Mouse (Mus musculus) brain, adult 2 months (tissue): ENCODE measurements at regions not wholly inside any gene's neighbourhood (a gene's known extent, or its start where the extent isn't known, plus 50 kb on each side); places are given as distances from the start of the nearest gene placed in this dataset.

Experiments
- DNase-seq: peaks from one replicate; pipeline ENCODE4 v3.0.0; 2011; ENCODE audit warnings: low read depth, low spot score

DNA sequence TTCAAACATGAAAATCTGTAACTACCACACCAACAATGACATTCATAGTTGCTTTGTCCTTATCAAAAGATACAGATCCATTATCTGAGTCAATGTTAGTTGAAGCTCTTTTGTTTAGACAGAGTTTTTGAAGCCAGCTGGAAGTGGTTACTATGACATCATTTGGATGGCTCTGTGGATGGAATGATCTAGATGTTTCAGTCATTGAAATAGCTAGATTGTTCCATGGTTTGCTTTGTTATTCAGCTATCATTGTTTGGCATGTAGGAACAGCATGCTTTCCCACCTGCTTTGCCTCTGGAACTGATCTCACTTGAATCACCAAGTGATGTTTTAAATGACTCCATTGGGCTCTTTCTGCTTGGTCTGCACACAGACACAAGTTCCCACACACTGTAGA, 144.2 kb upstream of the Marcks start:
- DNase-seq: peak; percentile 18

- no peak for DNase-seq
These were observed 142.1 kb upstream of the Marcks start for GRCm38 (mm10) chr10:37280823-37281222.

GRCm38 (mm10) chr10:37280150-37280820, 141.6 kb upstream of the Marcks start:
- no peak for DNase-seq

GRCm38 (mm10) chr10:37279316-37279715, 140.6 kb upstream of the Marcks start:
- no peak for DNase-seq

- DNase-seq: no peak
These were observed 137.1 kb upstream of the Marcks start for GRCm38 (mm10) chr10:37275857-37276256.

DNA sequence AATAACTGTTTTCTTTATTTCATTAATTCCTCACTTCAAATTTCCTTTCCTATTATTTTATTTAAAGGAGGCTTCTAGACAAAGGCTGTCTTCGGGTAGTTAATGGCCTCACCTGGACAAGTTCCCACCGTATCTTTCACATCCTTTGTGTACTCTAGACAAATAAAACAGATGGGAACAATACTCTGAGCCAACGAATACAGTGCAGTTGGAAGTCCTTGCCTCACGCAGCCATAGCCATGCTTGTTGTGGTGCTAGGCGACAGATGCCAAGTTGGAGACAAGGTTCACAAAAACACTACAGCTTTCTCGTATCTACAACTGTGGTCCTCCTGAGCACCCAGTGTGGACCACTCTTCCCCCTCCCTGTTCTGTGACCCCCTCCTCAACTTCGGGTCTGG, 136.6 kb upstream of the Marcks start:
- no peak for DNase-seq

DNA sequence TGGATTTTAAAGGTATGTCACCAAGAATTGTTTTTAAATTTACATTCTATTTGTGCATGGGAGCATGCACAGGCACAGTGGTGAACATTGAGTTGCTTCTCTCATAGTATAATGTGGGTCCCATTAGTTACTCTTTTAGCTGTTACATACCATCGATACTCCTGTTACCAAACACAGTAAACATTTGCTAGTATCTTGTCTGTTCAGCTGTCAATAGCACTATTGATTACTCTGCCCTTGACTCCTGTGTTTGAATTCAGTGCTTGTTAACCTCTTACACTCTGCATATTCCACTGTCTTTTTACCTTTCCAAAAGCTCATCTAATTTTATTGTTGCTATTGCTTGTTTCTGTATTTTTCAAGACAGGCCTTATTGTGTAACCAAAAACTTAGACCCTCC, 133.2 kb upstream of the Marcks start:
- no peak for DNase-seq

- DNase-seq: peak; percentile 17
These were observed 131.7 kb upstream of the Marcks start for GRCm38 (mm10) chr10:37270236-37271000.

GRCm38 (mm10) chr10:37266909-37267308, 128.2 kb upstream of the Marcks start:
- DNase-seq: no peak

DNA sequence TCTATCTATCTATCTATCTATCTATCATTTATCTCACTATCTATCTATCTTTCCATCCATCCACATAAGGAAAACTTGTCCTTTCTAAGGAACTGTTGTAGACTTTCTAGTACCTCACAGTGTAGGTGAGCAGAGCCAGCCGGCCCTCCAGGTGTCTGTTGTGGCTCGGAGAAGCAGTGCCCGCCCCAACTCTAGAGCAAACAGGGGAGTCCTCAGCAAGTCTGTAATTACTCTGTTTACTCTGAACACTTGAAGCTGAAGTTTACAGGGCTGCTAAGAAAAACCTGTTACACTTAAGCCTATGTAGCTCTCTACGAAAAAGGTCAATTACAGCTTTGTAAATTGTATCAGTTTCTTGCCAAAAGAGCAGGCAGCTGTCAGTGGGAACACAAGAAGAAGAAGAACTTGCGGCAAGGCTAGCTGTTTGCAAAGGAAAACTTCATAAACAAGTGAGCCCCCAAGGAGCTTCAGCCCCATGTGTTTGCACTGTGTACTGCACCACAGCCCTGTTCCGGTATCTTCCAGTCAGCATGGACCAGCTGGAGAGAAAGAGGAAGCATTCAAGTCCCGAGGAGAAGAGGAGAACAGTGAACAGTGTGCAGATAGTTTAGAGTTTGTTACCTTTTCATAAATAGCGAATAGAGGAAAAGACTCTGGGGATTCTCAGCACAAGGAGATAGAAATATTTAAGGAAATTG, 122.2 kb upstream of the Marcks start:
- peak; percentile 45 for DNase-seq

- DNase-seq: peak; percentile 23
These were observed 120.5 kb upstream of the Marcks start for GRCm38 (mm10) chr10:37259186-37259585.

DNA sequence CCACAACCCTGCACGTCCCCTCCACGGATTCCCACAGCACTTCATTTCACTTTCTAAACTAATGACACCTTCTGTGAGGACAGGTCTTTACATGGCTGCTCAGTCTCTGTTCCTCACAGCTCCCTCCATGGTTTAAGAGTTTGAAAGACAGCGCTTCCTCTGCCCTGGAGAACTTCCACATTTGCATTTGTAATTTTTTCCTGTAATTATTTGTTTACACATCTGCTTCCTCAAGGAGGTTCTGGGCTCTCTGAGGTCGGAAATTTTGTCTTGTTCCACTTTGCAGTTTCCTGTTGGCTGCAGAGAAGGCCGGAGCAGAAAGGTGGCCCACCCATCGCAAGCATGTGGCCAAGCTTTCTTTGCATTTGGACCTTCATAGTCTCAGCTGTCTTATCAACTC, 118.8 kb upstream of the Marcks start:
- no peak for DNase-seq

- peak; percentile 18 for DNase-seq
These were observed 112.3 kb upstream of the Marcks start for GRCm38 (mm10) chr10:37250934-37251521.

DNA sequence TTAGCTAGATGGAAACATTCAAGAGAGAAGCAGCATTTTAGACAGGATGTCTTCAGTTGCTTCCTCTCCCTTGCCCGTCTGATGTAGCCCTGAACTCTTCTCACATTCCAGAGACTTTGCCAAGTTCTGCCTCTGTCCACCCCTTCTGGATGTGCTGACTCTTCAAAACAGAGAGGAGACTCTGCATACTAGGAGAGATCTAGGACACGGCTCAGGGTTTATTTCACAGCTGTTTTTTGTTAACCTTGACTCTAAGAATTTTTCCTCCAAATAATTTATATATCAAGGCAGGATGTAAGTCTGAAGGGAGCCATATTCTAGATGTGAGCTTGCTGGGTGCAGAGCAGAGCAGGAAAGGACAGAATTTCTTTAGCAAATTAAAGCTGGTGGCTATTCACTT, 111.4 kb upstream of the Marcks start:
- peak; percentile 43 for DNase-seq

- no peak for DNase-seq
These were observed 110.8 kb upstream of the Marcks start for GRCm38 (mm10) chr10:37249511-37249910.

DNA sequence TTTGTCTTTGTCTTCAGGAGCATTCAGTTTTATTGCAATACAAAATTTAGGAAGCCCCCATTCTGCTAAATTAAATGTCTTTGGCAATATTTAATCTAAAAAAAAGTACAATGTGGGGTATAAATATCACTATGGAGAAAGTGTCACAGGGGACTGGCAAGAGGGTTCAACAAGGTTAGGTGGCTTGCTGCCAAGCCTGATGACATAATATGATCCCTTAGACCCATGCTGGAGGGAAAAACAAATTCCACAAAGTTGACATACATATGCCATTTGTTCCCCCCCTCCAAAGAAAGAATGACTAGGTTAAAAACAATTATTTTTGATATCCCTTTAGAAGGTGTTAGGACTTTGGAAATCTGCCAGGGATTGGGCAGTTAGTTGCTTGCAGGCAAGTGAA, 108.4 kb upstream of the Marcks start:
- DNase-seq: no peak

- DNase-seq: no peak
These were observed 104.4 kb upstream of the Marcks start for GRCm38 (mm10) chr10:37243136-37243535.

DNA sequence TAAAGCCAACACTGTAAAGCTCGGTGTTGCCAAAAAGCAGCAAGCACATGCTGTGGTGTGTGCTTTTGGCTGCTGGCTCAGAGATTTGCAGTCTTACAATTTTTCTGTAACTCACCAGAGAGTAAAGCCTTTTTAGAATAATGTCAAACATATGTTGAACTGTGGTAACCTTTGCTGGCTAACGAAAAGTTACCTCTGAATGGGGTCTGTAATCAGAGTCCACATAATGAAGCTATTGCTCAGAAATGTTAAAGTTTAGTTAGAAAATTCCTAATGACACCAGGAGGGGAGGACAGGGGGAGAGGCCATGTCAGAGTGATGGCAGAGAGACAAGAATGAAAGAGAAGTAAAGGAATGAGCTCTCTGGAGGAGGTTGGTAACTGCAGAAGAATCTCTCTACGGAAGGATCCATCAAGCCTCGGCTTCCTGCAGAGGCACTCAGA, 103.1 kb upstream of the Marcks start:
- no peak for DNase-seq

GRCm38 (mm10) chr10:37240634-37241033, 101.9 kb upstream of the Marcks start:
- DNase-seq: no peak

DNA sequence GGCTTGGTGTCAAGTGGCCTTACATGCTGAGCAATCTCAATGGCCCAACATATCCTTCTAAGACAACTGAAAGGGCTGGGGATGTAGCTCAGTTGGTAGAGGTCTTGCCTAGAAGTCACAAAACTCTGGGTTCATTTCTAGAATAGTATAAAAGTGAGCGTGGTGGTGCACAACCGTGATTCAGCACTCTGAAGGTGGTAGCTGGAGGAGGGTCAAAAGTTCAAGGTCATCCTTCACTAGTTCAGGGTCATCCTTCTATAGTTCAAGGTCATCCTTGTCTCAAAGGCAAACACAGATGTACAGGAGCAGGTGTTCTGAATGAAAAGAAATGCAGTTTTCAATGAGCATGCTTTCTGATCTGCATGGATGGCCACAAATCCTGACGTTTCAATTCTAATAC, 101.5 kb upstream of the Marcks start:
- DNase-seq: no peak

- peak; percentile 20 for DNase-seq
These were observed 97.5 kb upstream of the Marcks start for GRCm38 (mm10) chr10:37236001-37236822.
